Mouse (Mus musculus): ENCODE results near the gene Zbtb46. TPM values are rescaled to one million over a fixed set of nuclear protein-coding genes. Genes with fewer than 3 reads are reported as not detected.

Gene Zbtb46
- polyA plus RNA-seq, 1 experiment from 2014 or later = 15.5 TPM

Other genes with a start within 250 kb of the Zbtb46 start
- 0.07 and 0.29 TPM in 2 replicates for gene Srms, start 246.2 kb downstream of the Zbtb46 start, polyA plus RNA-seq (2016; fragmentation: Nextera tagmentation; extraction: Ambion mirVana)
- 0.11 and 0.26 TPM in 2 replicates for gene Fndc11, start 239.4 kb downstream of the Zbtb46 start, polyA plus RNA-seq (2016; fragmentation: Nextera tagmentation; extraction: Ambion mirVana)
- gene Helz2, start 217.4 kb downstream of the Zbtb46 start, polyA plus RNA-seq (2016; fragmentation: Nextera tagmentation; extraction: Ambion mirVana) = 1.7 and 1.8 TPM in 2 replicates
- 13.0 and 14.4 TPM in 2 replicates for gene Gmeb2, start 171.4 kb downstream of the Zbtb46 start, polyA plus RNA-seq (2016; fragmentation: Nextera tagmentation; extraction: Ambion mirVana)
- gene Stmn3, start 144.9 kb downstream of the Zbtb46 start, polyA plus RNA-seq (2016; fragmentation: Nextera tagmentation; extraction: Ambion mirVana) = 0.18 TPM in 1 of 2 replicates, not detected in the other
- gene Rtel1, start 139.7 kb downstream of the Zbtb46 start, polyA plus RNA-seq (2016; fragmentation: Nextera tagmentation; extraction: Ambion mirVana) = 39.8 and 40.4 TPM in 2 replicates
- 22.6 and 23.9 TPM in 2 replicates for gene Zgpat, start 94.5 kb downstream of the Zbtb46 start, polyA plus RNA-seq (2016; fragmentation: Nextera tagmentation; extraction: Ambion mirVana)
- gene Arfrp1, start 94.0 kb downstream of the Zbtb46 start, polyA plus RNA-seq (2016; fragmentation: Nextera tagmentation; extraction: Ambion mirVana) = 34.4 and 36.7 TPM in 2 replicates
- gene Lime1, start 79.3 kb downstream of the Zbtb46 start, polyA plus RNA-seq (2016; fragmentation: Nextera tagmentation; extraction: Ambion mirVana) = 10.3 and 12.1 TPM in 2 replicates
- gene Abhd16b, start 33.8 kb upstream of the Zbtb46 start, polyA plus RNA-seq (2016; fragmentation: Nextera tagmentation; extraction: Ambion mirVana) = 0.12 TPM in 1 of 2 replicates, not detected in the other
- 93.4 and 95.8 TPM in 2 replicates for gene Tpd52l2, start 37.7 kb upstream of the Zbtb46 start, polyA plus RNA-seq (2016; fragmentation: Nextera tagmentation; extraction: Ambion mirVana)
- gene Dnajc5, start 61.1 kb upstream of the Zbtb46 start, polyA plus RNA-seq (2016; fragmentation: Nextera tagmentation; extraction: Ambion mirVana) = 43.6 and 45.0 TPM in 2 replicates
- 30.7 and 32.7 TPM in 2 replicates for gene Uckl1, start 125.5 kb upstream of the Zbtb46 start, polyA plus RNA-seq (2016; fragmentation: Nextera tagmentation; extraction: Ambion mirVana)
- gene Prpf6, start 132.4 kb upstream of the Zbtb46 start, polyA plus RNA-seq (2016; fragmentation: Nextera tagmentation; extraction: Ambion mirVana) = 45.6 and 48.2 TPM in 2 replicates
- gene Zfp512b, start 133.4 kb upstream of the Zbtb46 start, polyA plus RNA-seq (2016; fragmentation: Nextera tagmentation; extraction: Ambion mirVana) = 22.2 and 23.4 TPM in 2 replicates
- 2.8 and 3.0 TPM in 2 replicates for gene Samd10, start 139.8 kb upstream of the Zbtb46 start, polyA plus RNA-seq (2016; fragmentation: Nextera tagmentation; extraction: Ambion mirVana)
- not detected in 2 replicates for gene Gm29797, start 197.6 kb upstream of the Zbtb46 start, polyA plus RNA-seq (2016; fragmentation: Nextera tagmentation; extraction: Ambion mirVana)
- gene Sox18, start 212.2 kb upstream of the Zbtb46 start, polyA plus RNA-seq (2016; fragmentation: Nextera tagmentation; extraction: Ambion mirVana) = 9.4 and 10.4 TPM in 2 replicates
- gene Tcea2, start 220.9 kb upstream of the Zbtb46 start, polyA plus RNA-seq (2016; fragmentation: Nextera tagmentation; extraction: Ambion mirVana) = 4.6 and 4.7 TPM in 2 replicates
- gene Rgs19, start 234.6 kb upstream of the Zbtb46 start, polyA plus RNA-seq (2016; fragmentation: Nextera tagmentation; extraction: Ambion mirVana) = 24.0 and 26.9 TPM in 2 replicates
- gene Lkaaear1, start 239.0 kb upstream of the Zbtb46 start, polyA plus RNA-seq (2016; fragmentation: Nextera tagmentation; extraction: Ambion mirVana) = not detected in 2 replicates